Mouse (Mus musculus) brain, embryonic 14.5 days (tissue): ENCODE data around the gene Tmem38b.

ENCODE experiments used
- CTCF ChIP-seq: fragments of 200-500 bp; IDR thresholded peaks from 2 replicates; pipeline ENCODE4 v1.5.1; 2012; ENCODE audit warnings: inconsistent platforms, mild to moderate bottlenecking, moderate library complexity, borderline replicate concordance; ENCODE audit not compliant: insufficient read depth, insufficient read length; ENCODE audit errors: extremely low read depth
- POLR2A ChIP-seq: fragments of 200-500 bp; IDR thresholded peaks from 2 replicates; pipeline ENCODE4 v1.6.1; 2012; ENCODE audit warnings: mild to moderate bottlenecking, inconsistent platforms, borderline replicate concordance; ENCODE audit not compliant: poor library complexity, insufficient read depth, insufficient read length, severe bottlenecking; ENCODE audit errors: extremely low read depth

DNA sequence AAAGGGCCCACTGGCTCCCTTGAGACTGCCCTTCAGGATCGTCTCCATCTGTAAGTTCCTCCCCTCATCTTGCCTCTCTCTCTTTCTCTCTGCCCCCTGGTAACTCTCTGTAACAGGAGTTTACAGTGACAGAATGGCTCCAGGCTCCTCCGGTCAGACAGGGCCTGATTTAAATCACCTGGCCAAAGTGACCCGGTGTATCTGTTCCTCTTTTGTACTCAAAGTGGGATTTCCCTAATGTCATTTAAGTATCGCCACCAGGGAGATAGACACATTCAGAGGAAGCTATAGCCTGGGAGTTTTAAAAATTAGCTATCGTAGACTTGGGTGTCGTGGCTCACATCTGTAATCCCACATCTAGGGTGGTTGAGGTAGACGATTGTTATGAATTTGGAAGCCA, 78.5 kb downstream of the Tmem38b start:
- TF ChIP-seq CTCF (no peak), POLR2A (no peak)
